Mouse (Mus musculus): ENCODE measurements at regions not wholly inside any gene's neighbourhood (a gene's known extent, or its start where the extent isn't known, plus 50 kb on each side); places are given as distances from the start of the nearest gene placed in this dataset.

DNA sequence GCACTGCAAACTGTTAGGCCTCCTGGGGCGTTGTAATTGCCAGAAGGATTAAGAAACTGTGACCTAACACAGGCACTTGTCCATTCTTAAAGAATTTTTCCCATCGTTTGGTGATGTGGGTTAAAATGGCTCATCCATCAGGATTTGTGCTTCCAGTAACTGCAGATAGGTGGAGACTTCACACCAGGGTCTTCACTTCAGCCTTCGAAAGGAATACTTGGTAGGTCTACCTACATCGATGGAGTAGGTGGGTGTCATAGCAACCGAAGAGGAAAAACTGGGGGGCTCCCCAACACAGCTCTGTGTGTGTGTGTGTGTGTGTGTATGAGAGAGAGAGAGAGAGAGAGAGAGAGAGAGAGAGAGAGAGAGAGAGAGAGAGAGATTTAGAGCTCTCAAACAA is 126.3 kb upstream of the Zfp706 start:
- Histone ChIP-seq H3K79me2 (replicated peaks; ENCODE audit: control insufficient read depth, extremely low read depth, insufficient read depth, poor library complexity, severe bottlenecking) (no peaks in the 10 kb centered on the region), H3K27ac (ENCODE audit: insufficient read depth, low read depth) (no peak overlapping the region), H3K9me3 (replicated peaks; ENCODE audit: low read length) (no peaks in the 10 kb centered on the region), H3K4me1 (ENCODE audit: control insufficient read depth in 1 of 2, insufficient read depth in 2 of 2) (no peaks in the 10 kb centered on the region), H3K4me2 (ENCODE audit: insufficient read depth, low read depth, poor library complexity, severe bottlenecking) (no peak overlapping the region), H3K9ac (ENCODE audit: insufficient read depth, low read depth) (no peak overlapping the region), H3K27me3 (replicated peaks) (no peaks in the 10 kb centered on the region), H3K4me3 (replicated peaks in 1 of 3; ENCODE audit: low read depth in 2 of 3, low read length in 2 of 3, poor library complexity in 1 of 3) (no peak overlapping the region), H3K36me3 (replicated peaks in 1 of 2; ENCODE audit: control insufficient read depth in 1 of 2, insufficient read depth in 1 of 2, low read length in 1 of 2) (no peaks in the 10 kb centered on the region)
- DNase-seq (ENCODE audit: extremely low read depth) = no peak
- in situ Hi-C loops (cut with MboI; ENCODE audit: low pct_ligation_motif_present, low pct_unique_long_range_greater_than_20kb, low sequenced_read_pairs) = no loop called here
- no peak for TF ChIP-seq ZC3H11A (IDR thresholded peaks at IDR 0.05; ENCODE audit: low read depth, low read length)
- no peak for TF ChIP-seq MYC (IDR thresholded peaks at IDR 0.05; ENCODE audit: low read depth, low read length)
- no peak for TF ChIP-seq POLR2A (IDR thresholded peaks at IDR 0.05; ENCODE audit: low read depth, low read length)
- TF ChIP-seq RAD21 (IDR thresholded peaks at IDR 0.05; ENCODE audit: low read depth, low read length) = peak; percentile 38
- TF ChIP-seq EP300 (IDR thresholded peaks at IDR 0.05; ENCODE audit: low read length) = no peak
- peak in 1 of 2 experiments; percentile 39; a peak in 2 of 4 replicates for TF ChIP-seq CTCF (conservative IDR thresholded peaks at IDR 0.05 in 1 of 2, IDR thresholded peaks at IDR 0.05 in 1 of 2; ENCODE audit: low read depth in 2 of 2, low read length in 2 of 2)
- TF ChIP-seq ETS1 (conservative IDR thresholded peaks at IDR 0.05; ENCODE audit: low read depth, low read length) = no peak
- dilution Hi-C loops (cut with MboI; ENCODE audit: extremely low pct_ligation_motif_present, extremely low pct_unique_long_range_greater_than_20kb, low sequenced_read_pairs) = no loop called here

DNA sequence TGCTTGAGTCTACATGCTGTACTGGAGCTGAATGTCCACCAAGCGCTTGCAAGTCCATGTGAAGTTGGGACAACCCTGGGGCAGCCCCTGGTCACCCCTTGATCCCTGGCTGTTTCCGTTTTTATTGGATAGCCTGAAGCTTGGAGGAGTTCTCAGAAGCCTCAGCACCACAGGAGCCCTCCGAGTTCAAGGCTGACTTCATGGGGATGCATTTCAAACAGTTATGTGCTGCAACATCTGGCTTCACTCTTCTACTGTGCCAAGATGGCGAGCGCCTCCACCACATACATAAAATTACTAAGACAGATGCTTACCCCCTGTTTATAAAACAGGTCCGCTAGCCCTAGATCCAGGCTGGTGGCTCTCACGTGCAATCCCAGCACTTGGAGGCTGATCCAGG is 120.1 kb upstream of the Zfp706 start:
- in situ Hi-C loops (cut with MboI; ENCODE audit: low pct_ligation_motif_present, low pct_unique_long_range_greater_than_20kb, low sequenced_read_pairs) = no loop called here

DNA sequence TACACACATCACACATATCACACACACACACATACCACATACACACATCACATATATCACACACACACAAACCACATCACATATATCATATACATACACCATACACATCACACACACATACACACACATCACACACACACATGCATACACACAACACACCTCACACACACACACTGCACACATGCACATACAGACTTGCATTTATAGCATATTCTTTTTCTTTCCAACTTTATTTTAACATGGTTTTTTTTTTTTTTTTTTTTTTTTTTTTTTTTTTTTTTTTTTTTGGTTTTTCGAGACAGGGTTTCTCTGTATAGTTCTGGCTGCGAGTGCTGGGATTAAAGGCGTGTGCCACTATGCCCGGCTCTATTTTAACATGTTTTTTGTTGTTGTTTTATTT is 119.6 kb upstream of the Zfp706 start:
- H3K9ac ChIP-seq (ENCODE audit: insufficient read depth, low read depth) = no peak overlapping the region
- H3K4me1 ChIP-seq (ENCODE audit: control insufficient read depth in 1 of 2, insufficient read depth in 2 of 2) = peaks cover 0 to 6% of the 10 kb centered on the region in 2 experiments; a peak in 1 of 4 replicates
- no peaks in the 10 kb centered on the region for H3K9me3 ChIP-seq (replicated peaks; ENCODE audit: low read length)
- dilution Hi-C loops (cut with MboI; ENCODE audit: extremely low pct_ligation_motif_present, extremely low pct_unique_long_range_greater_than_20kb, low sequenced_read_pairs) = no loop called here
- no peak for DNase-seq (ENCODE audit: extremely low read depth)
- H3K79me2 ChIP-seq (replicated peaks; ENCODE audit: control insufficient read depth, extremely low read depth, insufficient read depth, poor library complexity, severe bottlenecking) = no peaks in the 10 kb centered on the region
- H3K4me2 ChIP-seq (ENCODE audit: insufficient read depth, low read depth, poor library complexity, severe bottlenecking) = no peak overlapping the region
- no peak overlapping the region for H3K4me3 ChIP-seq (replicated peaks in 1 of 3; ENCODE audit: low read depth in 2 of 3, low read length in 2 of 3, poor library complexity in 1 of 3)
- in situ Hi-C loops (cut with MboI; ENCODE audit: low pct_ligation_motif_present, low pct_unique_long_range_greater_than_20kb, low sequenced_read_pairs) = no loop called here
- H3K27ac ChIP-seq (ENCODE audit: insufficient read depth, low read depth) = no peak overlapping the region
- H3K36me3 ChIP-seq (replicated peaks in 1 of 2; ENCODE audit: control insufficient read depth in 1 of 2, insufficient read depth in 1 of 2, low read length in 1 of 2) = no peaks in the 10 kb centered on the region
- no peaks in the 10 kb centered on the region for H3K27me3 ChIP-seq (replicated peaks)
- TF ChIP-seq E2F4 (IDR thresholded peaks at IDR 0.05; ENCODE audit: insufficient replicate concordance, low read depth, low read length) = no peak
- TF ChIP-seq ZNF384 (IDR thresholded peaks at IDR 0.05; ENCODE audit: low read depth, low read length) = peak; percentile 57; the same call in 1 of the 2 replicates

More for the DNA sequence above, 120.1 kb upstream of the Zfp706 start:
- Histone ChIP-seq H3K36me3 (replicated peaks in 1 of 2; ENCODE audit: control insufficient read depth in 1 of 2, insufficient read depth in 1 of 2, low read length in 1 of 2) (no peaks in the 10 kb centered on the region), H3K79me2 (replicated peaks; ENCODE audit: control insufficient read depth, extremely low read depth, insufficient read depth, poor library complexity, severe bottlenecking) (no peaks in the 10 kb centered on the region), H3K9me3 (replicated peaks; ENCODE audit: low read length) (no peaks in the 10 kb centered on the region), H3K4me2 (ENCODE audit: insufficient read depth, low read depth, poor library complexity, severe bottlenecking) (no peak overlapping the region), H3K4me3 (replicated peaks in 1 of 3; ENCODE audit: low read depth in 2 of 3, low read length in 2 of 3, poor library complexity in 1 of 3) (no peak overlapping the region), H3K27me3 (replicated peaks) (no peaks in the 10 kb centered on the region), H3K9ac (ENCODE audit: insufficient read depth, low read depth) (no peak overlapping the region), H3K27ac (ENCODE audit: insufficient read depth, low read depth) (no peak overlapping the region), H3K4me1 (ENCODE audit: control insufficient read depth in 1 of 2, insufficient read depth in 2 of 2) (peaks cover 0 to 6% of the 10 kb centered on the region in 2 experiments; a peak in 1 of 4 replicates)
- dilution Hi-C loops (cut with MboI; ENCODE audit: extremely low pct_ligation_motif_present, extremely low pct_unique_long_range_greater_than_20kb, low sequenced_read_pairs) = no loop called here
- TF ChIP-seq EP300 (IDR thresholded peaks at IDR 0.05; ENCODE audit: low read length) (no peak), SIN3A (IDR thresholded peaks at IDR 0.05; ENCODE audit: low read length) (no peak), CHD2 (IDR thresholded peaks at IDR 0.05; ENCODE audit: low read length) (no peak), ZMIZ1 (IDR thresholded peaks at IDR 0.05; ENCODE audit: low read depth, low read length) (no peak), SMC3 (IDR thresholded peaks at IDR 0.05; ENCODE audit: low read depth, low read length) (no peak), POLR2AphosphoS2 (IDR thresholded peaks at IDR 0.05; ENCODE audit: low read depth, low read length) (no peak), MXI1 (IDR thresholded peaks at IDR 0.05; ENCODE audit: low read depth, low read length) (no peak), CTCF (conservative IDR thresholded peaks at IDR 0.05 in 1 of 2, IDR thresholded peaks at IDR 0.05 in 1 of 2; ENCODE audit: low read depth in 2 of 2, low read length in 2 of 2) (no peak)
- no peak for DNase-seq (ENCODE audit: extremely low read depth)
